Mouse (Mus musculus) embryo, embryonic 11 days (tissue): ENCODE results near the gene Ints13.
"Not testable (repeated sequence)": the region's sequence is repeated elsewhere in the genome, so short reads cannot be mapped to it uniquely, and the experiment has no call there.

Experiments
- DNase-seq: peaks from one replicate; pipeline ENCODE4 v3.0.0-alpha.2; 2015

The Ints13 gene

GRCm38 (mm10) chr6:146577310-146578109, at the start of gene Ints13:
TSS of gene Ints13 (minus strand) at chr6:146577835.
- DNase-seq: peak; percentile 99

- no peak for DNase-seq
Measured at GRCm38 (mm10) chr6:146616670-146617069, 39.0 kb upstream of the Ints13 start.

GRCm38 (mm10) chr6:146615891-146616290, 38.3 kb upstream of the Ints13 start:
- DNase-seq: no peak

- no peak for DNase-seq
Measured at GRCm38 (mm10) chr6:146614541-146614940, 36.9 kb upstream of the Ints13 start.

GRCm38 (mm10) chr6:146613907-146614306, 36.3 kb upstream of the Ints13 start:
- no peak for DNase-seq

- no peak for DNase-seq
Measured at GRCm38 (mm10) chr6:146612736-146613135, 35.1 kb upstream of the Ints13 start.

GRCm38 (mm10) chr6:146611897-146612296, 34.3 kb upstream of the Ints13 start:
- no peak for DNase-seq

- DNase-seq: no peak
Measured at GRCm38 (mm10) chr6:146611385-146611784, 33.8 kb upstream of the Ints13 start.

GRCm38 (mm10) chr6:146603651-146604050, 26.0 kb upstream of the Ints13 start:
- DNase-seq: no peak

- DNase-seq: no peak
Measured at GRCm38 (mm10) chr6:146602601-146603000, 25.0 kb upstream of the Ints13 start.

- DNase-seq: no peak
Measured at GRCm38 (mm10) chr6:146585134-146585533, 7.5 kb upstream of the Ints13 start.

- no peak for DNase-seq
Measured at GRCm38 (mm10) chr6:146583366-146584046, 5.9 kb upstream of the Ints13 start.

GRCm38 (mm10) chr6:146580381-146580926, 2.8 kb upstream of the Ints13 start:
- no peak for DNase-seq

- peak; percentile 19 for DNase-seq
Measured at GRCm38 (mm10) chr6:146578586-146578985, 951 bp upstream of the Ints13 start.

- peak; percentile 64 for DNase-seq
Measured at GRCm38 (mm10) chr6:146578111-146578531, 486 bp upstream of the Ints13 start.

GRCm38 (mm10) chr6:146576903-146577302, 732 bp downstream of the Ints13 start, which contains the start of gene Fgfr1op2:
TSS of gene Fgfr1op2 (plus strand) at chr6:146577203.
- DNase-seq: no peak

- peak; percentile 10 for DNase-seq
Measured at GRCm38 (mm10) chr6:146572073-146572472, 5.6 kb downstream of the Ints13 start.

GRCm38 (mm10) chr6:146562461-146562860, 15.2 kb downstream of the Ints13 start:
- not testable (repeated sequence) for DNase-seq

GRCm38 (mm10) chr6:146551326-146551725, 26.3 kb downstream of the Ints13 start:
- no peak for DNase-seq

- DNase-seq: no peak
Measured at GRCm38 (mm10) chr6:146550421-146550820, 27.2 kb downstream of the Ints13 start.

GRCm38 (mm10) chr6:146545289-146545865, 32.3 kb downstream of the Ints13 start:
- DNase-seq: no peak

- DNase-seq: no peak
Measured at GRCm38 (mm10) chr6:146544622-146545021, 33.0 kb downstream of the Ints13 start.

GRCm38 (mm10) chr6:146540386-146540785, 37.2 kb downstream of the Ints13 start:
- DNase-seq: no peak
